Mouse (Mus musculus) liver, postnatal 0 days (tissue): ENCODE measurements around the gene Nhsl1.

Source experiments
- CTCF ChIP-seq: sonication (generic); IDR thresholded peaks from 2 replicates; pipeline ENCODE4 v1.5.1; 2016; ENCODE audit warnings: antibody characterized with exemption, low read depth
- EP300 ChIP-seq: IDR thresholded peaks from 2 replicates; pipeline ENCODE4 v1.6.1; 2016; ENCODE audit warnings: antibody characterized with exemption, low read depth, mild to moderate bottlenecking

GRCm38 (mm10) chr10:18505690-18506089 lies 186.9 kb downstream of the Nhsl1 start:
- TF ChIP-seq CTCF (no peak), EP300 (no peak)
